Mouse (Mus musculus) stomach, postnatal 0 days (tissue): ENCODE results near the gene Srgn.

Experiments
- CTCF ChIP-seq: IDR thresholded peaks from 2 replicates; pipeline ENCODE4 v1.5.1; 2016; ENCODE audit warnings: antibody characterized with exemption, low read depth, mild to moderate bottlenecking, moderate library complexity
- EP300 ChIP-seq: optimal IDR thresholded peaks from 2 replicates; pipeline ENCODE3; 2016; ENCODE audit warnings: antibody characterized with exemption

- TF ChIP-seq CTCF (no peak), EP300 (no peak)
Measured at GRCm38 (mm10) chr10:62540800-62541199, 13.5 kb upstream of the Srgn start.
